Mouse (Mus musculus): Measurements from ENCODE around the gene Sema5b. TPM values are rescaled to one million over a fixed set of nuclear protein-coding genes. Genes with fewer than 3 reads are reported as not detected.
A peak's percentile ranks its signal among the peaks of the same experiment; 100 is the strongest.

Sema5b gene
- polyA plus RNA-seq, 1 experiment from 2014 or later: 0.90 TPM

GRCm38 (mm10) chr16:35534630-35535029, 6.3 kb upstream of the Sema5b start:
- Histone ChIP-seq H3K4me3 (ENCODE audit: low read depth, low read length) (no peak overlapping the region), H3K9ac (ENCODE audit: low read depth, low read length) (no peak overlapping the region), H3K9me3 (ENCODE audit: control insufficient read depth) (no peaks in the 10 kb centered on the region), H3K4me1 (replicated peaks; ENCODE audit: control insufficient read depth, insufficient read depth, low read length) (no peaks in the 10 kb centered on the region), H3K36me3 (ENCODE audit: control insufficient read depth, insufficient read depth) (no peaks in the 10 kb centered on the region), H3K27me3 (replicated peaks; ENCODE audit: control insufficient read depth, insufficient read depth, low read length) (peaks cover 21% of the 10 kb centered on the region), H3K4me2 (replicated peaks; ENCODE audit: low read depth) (no peak overlapping the region), H3K27ac (ENCODE audit: low read depth, low read length) (no peak overlapping the region)
- 70% methylated on average over 3 of the region's 3 CpGs for WGBS
- no peak for ATAC-seq
- TF ChIP-seq CTCF (IDR thresholded peaks at IDR 0.05; ENCODE audit: low read depth): no peak

GRCm38 (mm10) chr16:35537651-35538050, 3.3 kb upstream of the Sema5b start:
- 68% methylated on average over 8 of the region's 8 CpGs for WGBS

GRCm38 (mm10) chr16:35539041-35539440, 1.9 kb upstream of the Sema5b start:
- 58% methylated on average over 10 of the region's 10 CpGs for WGBS

More at GRCm38 (mm10) chr16:35537651-35538050, 3.3 kb upstream of the Sema5b start:
- H3K4me3 ChIP-seq (ENCODE audit: low read depth, low read length): no peak overlapping the region
- H3K9me3 ChIP-seq (ENCODE audit: control insufficient read depth): no peaks in the 10 kb centered on the region
- no peak overlapping the region for H3K9ac ChIP-seq (ENCODE audit: low read depth, low read length)
- no peak for ATAC-seq
- no peak overlapping the region for H3K27ac ChIP-seq (ENCODE audit: low read depth, low read length)
- peaks cover 51% of the 10 kb centered on the region for H3K27me3 ChIP-seq (replicated peaks; ENCODE audit: control insufficient read depth, insufficient read depth, low read length)
- no peaks in the 10 kb centered on the region for H3K36me3 ChIP-seq (ENCODE audit: control insufficient read depth, insufficient read depth)
- H3K4me2 ChIP-seq (replicated peaks; ENCODE audit: low read depth): no peak overlapping the region
- 0 out of 2 replicates have a peak, but pooled peaks cover 3% of the 10 kb centered on the region for H3K4me1 ChIP-seq (replicated peaks; ENCODE audit: control insufficient read depth, insufficient read depth, low read length)
- no peak for TF ChIP-seq CTCF (IDR thresholded peaks at IDR 0.05; ENCODE audit: low read depth)

GRCm38 (mm10) chr16:35540333-35541116, 420 bp upstream of the Sema5b start:
- Histone ChIP-seq H3K9ac (ENCODE audit: low read depth, low read length) (no peak overlapping the region), H3K4me3 (ENCODE audit: low read depth, low read length) (peak overlapping the region; percentile 53), H3K27ac (ENCODE audit: low read depth, low read length) (no peak overlapping the region), H3K4me1 (replicated peaks; ENCODE audit: control insufficient read depth, insufficient read depth, low read length) (0 out of 2 replicates have a peak, but pooled peaks cover 3% of the 10 kb centered on the region), H3K9me3 (ENCODE audit: control insufficient read depth) (no peaks in the 10 kb centered on the region), H3K27me3 (replicated peaks; ENCODE audit: control insufficient read depth, insufficient read depth, low read length) (peaks cover 62% of the 10 kb centered on the region), H3K4me2 (replicated peaks; ENCODE audit: low read depth) (peak overlapping the region; percentile 88), H3K36me3 (ENCODE audit: control insufficient read depth, insufficient read depth) (no peaks in the 10 kb centered on the region)
- TF ChIP-seq CTCF (IDR thresholded peaks at IDR 0.05; ENCODE audit: low read depth): peak; percentile 74
- ATAC-seq: no peak
- WGBS: under 1% methylated on average over 23 of the region's 23 CpGs

More at GRCm38 (mm10) chr16:35539041-35539440, 1.9 kb upstream of the Sema5b start:
- no peak overlapping the region for H3K27ac ChIP-seq (ENCODE audit: low read depth, low read length)
- TF ChIP-seq CTCF (IDR thresholded peaks at IDR 0.05; ENCODE audit: low read depth): no peak
- H3K9me3 ChIP-seq (ENCODE audit: control insufficient read depth): no peaks in the 10 kb centered on the region
- no peak overlapping the region for H3K4me2 ChIP-seq (replicated peaks; ENCODE audit: low read depth)
- no peak overlapping the region for H3K9ac ChIP-seq (ENCODE audit: low read depth, low read length)
- H3K36me3 ChIP-seq (ENCODE audit: control insufficient read depth, insufficient read depth): no peaks in the 10 kb centered on the region
- H3K4me1 ChIP-seq (replicated peaks; ENCODE audit: control insufficient read depth, insufficient read depth, low read length): 0 out of 2 replicates have a peak, but pooled peaks cover 3% of the 10 kb centered on the region
- no peak overlapping the region for H3K4me3 ChIP-seq (ENCODE audit: low read depth, low read length)
- ATAC-seq: no peak
- H3K27me3 ChIP-seq (replicated peaks; ENCODE audit: control insufficient read depth, insufficient read depth, low read length): peaks cover 59% of the 10 kb centered on the region

- peak overlapping the region; percentile 53 for H3K4me3 ChIP-seq (ENCODE audit: low read depth, low read length)
- H3K4me1 ChIP-seq (replicated peaks; ENCODE audit: control insufficient read depth, insufficient read depth, low read length): 0 out of 2 replicates have a peak, but pooled peaks cover 3% of the 10 kb centered on the region
- no peak for TF ChIP-seq CTCF (IDR thresholded peaks at IDR 0.05; ENCODE audit: low read depth)
- H3K4me2 ChIP-seq (replicated peaks; ENCODE audit: low read depth): peak overlapping the region; percentile 88
- H3K9me3 ChIP-seq (ENCODE audit: control insufficient read depth): no peaks in the 10 kb centered on the region
- WGBS: under 1% methylated on average over 41 of the region's 54 CpGs
- 0 out of 2 replicates have a peak overlapping the region, but pooled peaks have one; percentile 7 for H3K9ac ChIP-seq (ENCODE audit: low read depth, low read length)
- H3K36me3 ChIP-seq (ENCODE audit: control insufficient read depth, insufficient read depth): no peaks in the 10 kb centered on the region
- no peak overlapping the region for H3K27ac ChIP-seq (ENCODE audit: low read depth, low read length)
- peaks cover 64% of the 10 kb centered on the region for H3K27me3 ChIP-seq (replicated peaks; ENCODE audit: control insufficient read depth, insufficient read depth, low read length)
- no peak for ATAC-seq
Observed at GRCm38 (mm10) chr16:35541661-35542420, 896 bp downstream of the Sema5b start.

GRCm38 (mm10) chr16:35542421-35542780, 1.5 kb downstream of the Sema5b start:
- Histone ChIP-seq H3K4me1 (replicated peaks; ENCODE audit: control insufficient read depth, insufficient read depth, low read length) (0 out of 2 replicates have a peak, but pooled peaks cover 3% of the 10 kb centered on the region), H3K27me3 (replicated peaks; ENCODE audit: control insufficient read depth, insufficient read depth, low read length) (peaks cover 64% of the 10 kb centered on the region), H3K4me3 (ENCODE audit: low read depth, low read length) (peak overlapping the region; percentile 53), H3K9ac (ENCODE audit: low read depth, low read length) (no peak overlapping the region), H3K9me3 (ENCODE audit: control insufficient read depth) (no peaks in the 10 kb centered on the region), H3K27ac (ENCODE audit: low read depth, low read length) (no peak overlapping the region), H3K36me3 (ENCODE audit: control insufficient read depth, insufficient read depth) (no peaks in the 10 kb centered on the region), H3K4me2 (replicated peaks; ENCODE audit: low read depth) (peak overlapping the region; percentile 88)
- no peak for ATAC-seq
- TF ChIP-seq CTCF (IDR thresholded peaks at IDR 0.05; ENCODE audit: low read depth): no peak
- 4% methylated on average over 27 of the region's 27 CpGs for WGBS
